Mouse (Mus musculus): ENCODE data around the gene Rapgef2. TPM values are rescaled to one million over a fixed set of nuclear protein-coding genes. Genes with fewer than 3 reads are reported as not detected.

Rapgef2 gene
- polyA plus RNA-seq, 1 experiment, result 17.7 TPM

GRCm38 (mm10) chr3:79237619-79238342 is 48.5 kb downstream of the Rapgef2 start:
- TF ChIP-seq POLR2A (IDR thresholded peaks at IDR 0.05; ENCODE audit: insufficient read depth, low read length), result no peak
- TF ChIP-seq CTCF (IDR thresholded peaks at IDR 0.05; ENCODE audit: low read depth, low read length), result no peak
- TF ChIP-seq EP300 (IDR thresholded peaks at IDR 0.05; ENCODE audit: insufficient read depth, low read depth, low read length), result no peak
- H3K4me3 ChIP-seq (ENCODE audit: low read depth, low read length), result no peak overlapping the region
- H3K36me3 ChIP-seq (ENCODE audit: control insufficient read depth, insufficient read depth, low read length, poor library complexity, severe bottlenecking), result no peaks in the 10 kb centered on the region
- H3K9ac ChIP-seq (ENCODE audit: low read depth, poor library complexity, severe bottlenecking), result no peak overlapping the region
- no peaks in the 10 kb centered on the region for H3K9me3 ChIP-seq (replicated peaks; ENCODE audit: control insufficient read depth, insufficient read depth, low read length, poor library complexity, severe bottlenecking)
- H3K27ac ChIP-seq (ENCODE audit: insufficient read depth, low read length), result peak overlapping the region; percentile 5; the same call in 1 of the 2 replicates
- no peaks in the 10 kb centered on the region for H3K4me1 ChIP-seq (ENCODE audit: control insufficient read depth, insufficient read depth, low read length)
- no peaks in the 10 kb centered on the region for H3K27me3 ChIP-seq (ENCODE audit: control insufficient read depth, insufficient read depth, low read length, poor library complexity, severe bottlenecking)

- Histone ChIP-seq H3K36me3 (ENCODE audit: control insufficient read depth, insufficient read depth, low read length, poor library complexity, severe bottlenecking) (no peaks in the 10 kb centered on the region), H3K9me3 (replicated peaks; ENCODE audit: control insufficient read depth, insufficient read depth, low read length, poor library complexity, severe bottlenecking) (no peaks in the 10 kb centered on the region), H3K4me1 (ENCODE audit: control insufficient read depth, insufficient read depth, low read length) (no peaks in the 10 kb centered on the region), H3K27me3 (ENCODE audit: control insufficient read depth, insufficient read depth, low read length, poor library complexity, severe bottlenecking) (no peaks in the 10 kb centered on the region), H3K9ac (ENCODE audit: low read depth, poor library complexity, severe bottlenecking) (no peak overlapping the region), H3K27ac (ENCODE audit: insufficient read depth, low read length) (no peak overlapping the region), H3K4me3 (ENCODE audit: low read depth, low read length) (no peak overlapping the region)
- TF ChIP-seq CTCF (IDR thresholded peaks at IDR 0.05; ENCODE audit: low read depth, low read length) (no peak), EP300 (IDR thresholded peaks at IDR 0.05; ENCODE audit: insufficient read depth, low read depth, low read length) (no peak), POLR2A (IDR thresholded peaks at IDR 0.05; ENCODE audit: insufficient read depth, low read length) (no peak)
Observed at GRCm38 (mm10) chr3:79234485-79234884, 51.8 kb downstream of the Rapgef2 start.

- H3K4me1 ChIP-seq (ENCODE audit: control insufficient read depth, insufficient read depth, low read length), result no peaks in the 10 kb centered on the region
- H3K36me3 ChIP-seq (ENCODE audit: control insufficient read depth, insufficient read depth, low read length, poor library complexity, severe bottlenecking), result no peaks in the 10 kb centered on the region
- no peak overlapping the region for H3K9ac ChIP-seq (ENCODE audit: low read depth, poor library complexity, severe bottlenecking)
- TF ChIP-seq CTCF (IDR thresholded peaks at IDR 0.05; ENCODE audit: low read depth, low read length), result no peak
- TF ChIP-seq EP300 (IDR thresholded peaks at IDR 0.05; ENCODE audit: insufficient read depth, low read depth, low read length), result no peak
- TF ChIP-seq POLR2A (IDR thresholded peaks at IDR 0.05; ENCODE audit: insufficient read depth, low read length), result no peak
- H3K27me3 ChIP-seq (ENCODE audit: control insufficient read depth, insufficient read depth, low read length, poor library complexity, severe bottlenecking), result no peaks in the 10 kb centered on the region
- H3K9me3 ChIP-seq (replicated peaks; ENCODE audit: control insufficient read depth, insufficient read depth, low read length, poor library complexity, severe bottlenecking), result no peaks in the 10 kb centered on the region
- no peak overlapping the region for H3K4me3 ChIP-seq (ENCODE audit: low read depth, low read length)
- H3K27ac ChIP-seq (ENCODE audit: insufficient read depth, low read length), result no peak overlapping the region
Observed at GRCm38 (mm10) chr3:79233478-79234415, 52.6 kb downstream of the Rapgef2 start.

- H3K9me3 ChIP-seq (replicated peaks; ENCODE audit: control insufficient read depth, insufficient read depth, low read length, poor library complexity, severe bottlenecking), result no peaks in the 10 kb centered on the region
- no peak for TF ChIP-seq POLR2A (IDR thresholded peaks at IDR 0.05; ENCODE audit: insufficient read depth, low read length)
- no peak for TF ChIP-seq EP300 (IDR thresholded peaks at IDR 0.05; ENCODE audit: insufficient read depth, low read depth, low read length)
- no peak for TF ChIP-seq CTCF (IDR thresholded peaks at IDR 0.05; ENCODE audit: low read depth, low read length)
Observed at GRCm38 (mm10) chr3:79230718-79231117, 55.6 kb downstream of the Rapgef2 start.

GRCm38 (mm10) chr3:79229546-79229945 is 56.8 kb downstream of the Rapgef2 start:
- Histone ChIP-seq H3K27me3 (ENCODE audit: control insufficient read depth, insufficient read depth, low read length, poor library complexity, severe bottlenecking) (no peaks in the 10 kb centered on the region), H3K27ac (ENCODE audit: insufficient read depth, low read length) (no peak overlapping the region; the same call in 1 of the 2 replicates), H3K4me3 (ENCODE audit: low read depth, low read length) (no peak overlapping the region), H3K9me3 (replicated peaks; ENCODE audit: control insufficient read depth, insufficient read depth, low read length, poor library complexity, severe bottlenecking) (no peaks in the 10 kb centered on the region), H3K9ac (ENCODE audit: low read depth, poor library complexity, severe bottlenecking) (no peak overlapping the region), H3K4me1 (ENCODE audit: control insufficient read depth, insufficient read depth, low read length) (no peaks in the 10 kb centered on the region), H3K36me3 (ENCODE audit: control insufficient read depth, insufficient read depth, low read length, poor library complexity, severe bottlenecking) (no peaks in the 10 kb centered on the region)
- no peak for TF ChIP-seq CTCF (IDR thresholded peaks at IDR 0.05; ENCODE audit: low read depth, low read length)
- TF ChIP-seq POLR2A (IDR thresholded peaks at IDR 0.05; ENCODE audit: insufficient read depth, low read length), result no peak
- no peak for TF ChIP-seq EP300 (IDR thresholded peaks at IDR 0.05; ENCODE audit: insufficient read depth, low read depth, low read length)

More at GRCm38 (mm10) chr3:79230718-79231117, 55.6 kb downstream of the Rapgef2 start:
- no peaks in the 10 kb centered on the region for H3K4me1 ChIP-seq (ENCODE audit: control insufficient read depth, insufficient read depth, low read length)
- H3K27ac ChIP-seq (ENCODE audit: insufficient read depth, low read length), result no peak overlapping the region
- no peak overlapping the region for H3K4me3 ChIP-seq (ENCODE audit: low read depth, low read length)
- no peaks in the 10 kb centered on the region for H3K27me3 ChIP-seq (ENCODE audit: control insufficient read depth, insufficient read depth, low read length, poor library complexity, severe bottlenecking)
- H3K9ac ChIP-seq (ENCODE audit: low read depth, poor library complexity, severe bottlenecking), result no peak overlapping the region
- H3K36me3 ChIP-seq (ENCODE audit: control insufficient read depth, insufficient read depth, low read length, poor library complexity, severe bottlenecking), result no peaks in the 10 kb centered on the region

Measured in ES-Bruce4 (cell line).